Mouse (Mus musculus) small intestine, adult 2 months (tissue): ENCODE measurements at regions not wholly inside any gene's neighbourhood (a gene's known extent, or its start where the extent isn't known, plus 50 kb on each side); places are given as distances from the start of the nearest gene placed in this dataset.

Experiments
- CTCF ChIP-seq: fragments of 200-500 bp; IDR thresholded peaks from 2 replicates; pipeline ENCODE4 v1.5.1; 2012; ENCODE audit warnings: low read depth, mild to moderate bottlenecking, control low read depth, inconsistent platforms, low read length, moderate library complexity, mixed read lengths; ENCODE audit not compliant: insufficient replicate concordance, insufficient read length; ENCODE audit errors: extremely low read depth
- POLR2A ChIP-seq: fragments of 200-500 bp; IDR thresholded peaks from 2 replicates; pipeline ENCODE4 v1.6.1; 2012; ENCODE audit warnings: low read depth, mild to moderate bottlenecking, control low read depth, inconsistent platforms, low read length, moderate library complexity

DNA sequence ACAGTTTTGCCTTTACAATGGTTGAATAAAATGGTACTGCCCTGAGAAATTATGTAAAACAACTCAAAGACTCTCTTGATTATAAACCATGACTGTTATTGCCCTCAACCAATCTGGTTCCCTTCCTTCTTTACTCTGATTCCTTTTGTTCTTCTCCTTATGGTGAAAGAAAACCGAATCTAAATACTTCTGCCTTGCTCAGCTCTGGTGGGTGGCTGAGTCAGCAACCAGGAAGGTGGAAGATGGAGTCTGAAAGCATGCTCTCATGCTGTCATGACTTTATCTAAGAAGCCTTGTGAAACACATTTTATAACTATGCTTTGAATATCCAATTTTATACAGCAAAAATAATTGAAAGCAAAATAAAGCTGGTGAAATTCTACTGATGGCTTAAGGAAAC, 212.7 kb upstream of the Gm9972 start:
- TF ChIP-seq CTCF = no peak
- TF ChIP-seq POLR2A = no peak
